Comparison of ENCODE assay signal across 9 mouse cellular contexts in the genomic region with DNA sequence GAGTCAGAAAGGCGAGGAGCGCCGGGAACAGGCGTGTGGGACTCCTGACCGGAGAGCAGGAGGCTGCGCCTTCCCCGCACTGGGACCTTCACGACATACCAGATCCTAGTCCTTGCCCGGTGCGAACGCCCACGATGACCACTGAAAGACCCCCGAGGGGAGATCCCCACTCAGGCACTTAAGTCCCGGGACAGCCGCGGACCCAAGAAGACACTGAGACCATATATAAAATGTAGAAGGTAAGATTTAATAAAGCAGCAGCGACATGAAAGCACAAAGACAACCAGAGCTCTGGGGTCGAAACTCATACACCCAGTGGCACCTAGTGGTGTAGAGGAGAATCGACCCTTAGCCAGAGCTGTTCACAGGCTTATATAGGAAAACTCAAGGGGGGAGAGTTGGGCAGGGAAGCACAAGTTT. TPM values are rescaled to one million over a fixed set of nuclear protein-coding genes. Genes with fewer than 3 reads are reported as not detected.
A peak's percentile ranks its signal among the peaks of the same experiment; 100 is the strongest.
DNase-seq lines count a peak whose midpoint lies in the region; ATAC-seq and TF ChIP-seq lines count a peak whose summit lies in the region.
"Not testable (repeated sequence)": the region's sequence is repeated elsewhere in the genome, so short reads cannot be mapped to it uniquely, and the experiment has no call there.
"Had no signal": no experiment of that assay in that cellular context is flagged by ENCODE, and none has a peak within 500 bp of the region (broad histone marks: within the 10 kb centered on the region; RNA-seq: fewer than 3 reads in every experiment).

No protein-coding gene starts in this region.

- WGBS in forebrain, embryonic 10.5 days: 41% methylated on average over 19 of the region's 19 CpGs
- WGBS in heart, embryonic 16.5 days: 32% methylated on average over 19 of the region's 19 CpGs
- WGBS in kidney, embryonic 16.5 days: 38% methylated on average over 18 of the region's 19 CpGs
- 30% methylated on average over 19 of the region's 19 CpGs for WGBS in liver, embryonic 13.5 days (ENCODE audit: insufficient replicate concordance)
- 35% methylated on average over 19 of the region's 19 CpGs for WGBS in stomach, embryonic 15.5 days

- peak; percentile 67 for ATAC-seq in heart, embryonic 16.5 days (replicated peaks; ENCODE audit: extremely low read depth, insufficient read depth, low FRiP score)
- ATAC-seq in kidney, embryonic 16.5 days (ENCODE audit: low FRiP score, low TSS enrichment): peak; percentile 72; the same call in 1 of the 2 replicates
- not testable (repeated sequence) for ATAC-seq in liver, embryonic 13.5 days (ENCODE audit: low read depth)
- 0 out of 2 replicates have a peak, but pooled peaks have one; percentile 50 for ATAC-seq in stomach, embryonic 15.5 days (ENCODE audit: insufficient read depth, low FRiP score, low read depth)

- 0 out of 2 replicates have a peak overlapping the region, but pooled peaks have one; percentile 48 for H3K27ac ChIP-seq in forebrain, embryonic 10.5 days
- not testable (repeated sequence) for H3K27ac ChIP-seq in heart, embryonic 16.5 days (ENCODE audit: low read length); kidney, embryonic 16.5 days (ENCODE audit: low read length); liver, embryonic 13.5 days; stomach, embryonic 15.5 days

- H3K79me2 ChIP-seq in C2C12 (ENCODE audit: control insufficient read depth, insufficient read depth); myocyte (ENCODE audit: control insufficient read depth, insufficient read depth): not testable (repeated sequence)

- H3K9ac ChIP-seq in heart, embryonic 16.5 days (ENCODE audit: low read length): peak overlapping the region; percentile 55; the same call in 1 of the 2 replicates
- H3K9ac ChIP-seq in kidney, embryonic 16.5 days (replicated peaks; ENCODE audit: low read length): 0 out of 2 replicates have a peak overlapping the region, but pooled peaks have one; percentile 38
- H3K9ac ChIP-seq in liver, embryonic 13.5 days; stomach, embryonic 15.5 days: not testable (repeated sequence)

- TF ChIP-seq CTCF in C2C12 (IDR thresholded peaks at IDR 0.05; ENCODE audit: control insufficient read depth, insufficient read depth, insufficient read length): peak; percentile 3
- TF ChIP-seq CTCF in brain, embryonic 14.5 days (IDR thresholded peaks at IDR 0.05; ENCODE audit: borderline replicate concordance, extremely low read depth, insufficient read depth, insufficient read length): peak; percentile 46; the same call in 1 of the 2 replicates

- not testable (repeated sequence) for H3K9me3 ChIP-seq in forebrain, embryonic 10.5 days; heart, embryonic 16.5 days (replicated peaks; ENCODE audit: control insufficient read depth, low read length); kidney, embryonic 16.5 days (ENCODE audit: low read length); liver, embryonic 13.5 days (replicated peaks); stomach, embryonic 15.5 days

- peak; percentile 63 for DNase-seq in brain, embryonic 14.5 days (ENCODE audit: low read depth)
- peak; percentile 47 for DNase-seq in forebrain, embryonic 10.5 days (ENCODE audit: extremely low spot score, low spot score)
- DNase-seq in liver, embryonic 13.5 days: peak; percentile 22

- H3K4me1 ChIP-seq in forebrain, embryonic 10.5 days; heart, embryonic 16.5 days (ENCODE audit: control insufficient read depth, insufficient read depth, low read length); kidney, embryonic 16.5 days (ENCODE audit: insufficient read depth, low read length); liver, embryonic 13.5 days (replicated peaks); stomach, embryonic 15.5 days: not testable (repeated sequence)

- not testable (repeated sequence) for H3K79me3 ChIP-seq in C2C12 (ENCODE audit: low read depth)

- not testable (repeated sequence) for H3K4me3 ChIP-seq in C2C12 (ENCODE audit: insufficient read depth, poor library complexity, severe bottlenecking); liver, embryonic 13.5 days (replicated peaks)
- peak overlapping the region; percentile 40 for H3K4me3 ChIP-seq in forebrain, embryonic 10.5 days
- peak overlapping the region; percentile 42 for H3K4me3 ChIP-seq in heart, embryonic 16.5 days (ENCODE audit: low read length)
- H3K4me3 ChIP-seq in kidney, embryonic 16.5 days (ENCODE audit: low read length): peak overlapping the region; percentile 33
- peak overlapping the region; percentile 17 for H3K4me3 ChIP-seq in myocyte
- H3K4me3 ChIP-seq in stomach, embryonic 15.5 days (replicated peaks): peak overlapping the region; percentile 31; the same call in 1 of the 2 replicates

- not testable (repeated sequence) for TF ChIP-seq POLR2A in brain, embryonic 14.5 days (IDR thresholded peaks at IDR 0.05; ENCODE audit: borderline replicate concordance, extremely low read depth, insufficient read depth, insufficient read length, poor library complexity, severe bottlenecking); myocyte (IDR thresholded peaks at IDR 0.05; ENCODE audit: insufficient read length, low read depth)

- H3K4me2 ChIP-seq in heart, embryonic 16.5 days (ENCODE audit: low read depth, low read length): peak overlapping the region; percentile 47
- peak overlapping the region; percentile 46 for H3K4me2 ChIP-seq in kidney, embryonic 16.5 days (replicated peaks; ENCODE audit: low read depth, low read length)
- H3K4me2 ChIP-seq in liver, embryonic 13.5 days: peak overlapping the region; percentile 32
- H3K4me2 ChIP-seq in myocyte (ENCODE audit: low read depth): peak overlapping the region; percentile 69
- H3K4me2 ChIP-seq in stomach, embryonic 15.5 days: peak overlapping the region; percentile 31; the same call in 1 of the 2 replicates

- H3K36me3 ChIP-seq in C2C12 (ENCODE audit: control insufficient read depth, insufficient read depth); forebrain, embryonic 10.5 days (replicated peaks); heart, embryonic 16.5 days (ENCODE audit: control insufficient read depth, insufficient read depth); kidney, embryonic 16.5 days (ENCODE audit: insufficient read depth, low read length); liver, embryonic 13.5 days; myocyte (ENCODE audit: control insufficient read depth, insufficient read depth); stomach, embryonic 15.5 days: not testable (repeated sequence)

- not testable (repeated sequence) for H3K27me3 ChIP-seq in C2C12 (ENCODE audit: control insufficient read depth, insufficient read depth, insufficient read length); forebrain, embryonic 10.5 days (ENCODE audit: poor library complexity, severe bottlenecking); heart, embryonic 16.5 days (ENCODE audit: control insufficient read depth, insufficient read depth, low read length); kidney, embryonic 16.5 days (ENCODE audit: insufficient read depth, low read length); liver, embryonic 13.5 days; myocyte (ENCODE audit: control insufficient read depth, insufficient read depth, insufficient read length); stomach, embryonic 15.5 days (replicated peaks)

- H3ac ChIP-seq in C2C12 (ENCODE audit: control insufficient read depth, insufficient read length, low read depth); myocyte (ENCODE audit: control insufficient read depth, insufficient read length): not testable (repeated sequence)

RNA-seq across cellular contexts. Expression of gene Zbtb33, which starts 9.7 kb away (rescaled TPM):
- polyA plus RNA-seq in C2C12 (2012; fragmentation: generic; extraction: Trizol) (2.7 TPM), myocyte (2012; fragmentation: generic; extraction: Trizol) (2.4 TPM)
- 17.7 and 22.6 TPM in 2 replicates for polyA plus RNA-seq in brain, embryonic 14.5 days (2012; rRNA removed)
- polyA plus RNA-seq in forebrain, embryonic 10.5 days (2016; fragmentation: Nextera tagmentation; extraction: Ambion mirVana): 3.7 and 3.8 TPM in 2 replicates
- 2.1 and 2.4 TPM in 2 replicates for polyA plus RNA-seq in heart, embryonic 16.5 days (2015; fragmentation: Nextera tagmentation; extraction: Ambion mirVana)
- 3.4 and 4.2 TPM in 2 replicates for polyA plus RNA-seq in kidney, embryonic 16.5 days (2015; fragmentation: Nextera tagmentation; extraction: Ambion mirVana)
- polyA plus RNA-seq in liver, embryonic 13.5 days (2015; fragmentation: Nextera tagmentation; extraction: Ambion mirVana): 0.97 and 1.3 TPM in 2 replicates
- polyA plus RNA-seq in stomach, embryonic 15.5 days (2015; fragmentation: Nextera tagmentation; extraction: Ambion mirVana): 3.6 and 3.9 TPM in 2 replicates

RNA-seq across cellular contexts. Expression of gene Rhox13, which starts 58.9 kb away (rescaled TPM):
- not detected for polyA plus RNA-seq in C2C12 (2012; fragmentation: generic; extraction: Trizol)
- polyA plus RNA-seq in brain, embryonic 14.5 days (2012; rRNA removed): not detected in 2 replicates
- not detected in 2 replicates for polyA plus RNA-seq in forebrain, embryonic 10.5 days (2016; fragmentation: Nextera tagmentation; extraction: Ambion mirVana)
- polyA plus RNA-seq in heart, embryonic 16.5 days (2015; fragmentation: Nextera tagmentation; extraction: Ambion mirVana): not detected in 2 replicates
- polyA plus RNA-seq in kidney, embryonic 16.5 days (2015; fragmentation: Nextera tagmentation; extraction: Ambion mirVana): not detected in 2 replicates
- not detected in 2 replicates for polyA plus RNA-seq in liver, embryonic 13.5 days (2015; fragmentation: Nextera tagmentation; extraction: Ambion mirVana)
- not detected for polyA plus RNA-seq in myocyte (2012; fragmentation: generic; extraction: Trizol)
- polyA plus RNA-seq in stomach, embryonic 15.5 days (2015; fragmentation: Nextera tagmentation; extraction: Ambion mirVana): not detected in 2 replicates
- polyA plus RNA-seq: gonadal fat pad, adult 2 months had no signal
